Mouse (Mus musculus): ENCODE data around the gene Ndufc2. TPM values are rescaled to one million over a fixed set of nuclear protein-coding genes. Genes with fewer than 3 reads are reported as not detected.
A peak's percentile ranks its signal among the peaks of the same experiment; 100 is the strongest.
"Not testable (repeated sequence)": the region's sequence is repeated elsewhere in the genome, so short reads cannot be mapped to it uniquely, and the experiment has no call there.

Ndufc2 gene
- polyA plus RNA-seq, 1 experiment: 114 TPM

- 78% methylated on average over 8 of the region's 8 CpGs for WGBS
- DNase-seq (ENCODE audit: low read depth, low spot score): no peak
Measured at GRCm38 (mm10) chr7:97420958-97421651, 21.3 kb downstream of the Ndufc2 start.

GRCm38 (mm10) chr7:97423754-97424153 lies 24.0 kb downstream of the Ndufc2 start:
- no peak for DNase-seq (ENCODE audit: low read depth, low spot score)
- WGBS: 61% methylated on average over 5 of the region's 5 CpGs

- 9% methylated on average over 12 of the region's 12 CpGs for WGBS
Measured at GRCm38 (mm10) chr7:97424621-97425245, 24.9 kb downstream of the Ndufc2 start.

GRCm38 (mm10) chr7:97426566-97426965 lies 26.8 kb downstream of the Ndufc2 start:
- no peak for DNase-seq (ENCODE audit: low read depth, low spot score)
- WGBS: 45% methylated on average over 6 of the region's 6 CpGs

More at GRCm38 (mm10) chr7:97424621-97425245, 24.9 kb downstream of the Ndufc2 start:
- DNase-seq (ENCODE audit: low read depth, low spot score): no peak

- DNase-seq (ENCODE audit: low read depth, low spot score): no peak
- WGBS: 83% methylated on average over 6 of the region's 6 CpGs
Measured at GRCm38 (mm10) chr7:97427296-97427695, 27.5 kb downstream of the Ndufc2 start.

GRCm38 (mm10) chr7:97427778-97428420 lies 28.1 kb downstream of the Ndufc2 start:
- WGBS: 43% methylated on average over 5 of the region's 5 CpGs
- DNase-seq (ENCODE audit: low read depth, low spot score): no peak

GRCm38 (mm10) chr7:97429705-97430104 lies 29.9 kb downstream of the Ndufc2 start:
- no peak for DNase-seq (ENCODE audit: low read depth, low spot score)
- WGBS: 4% methylated on average over 5 of the region's 5 CpGs

GRCm38 (mm10) chr7:97433517-97433916 lies 33.7 kb downstream of the Ndufc2 start:
- not testable (repeated sequence) for DNase-seq (ENCODE audit: low read depth, low spot score)
- WGBS: 29% methylated on average over 3 of the region's 3 CpGs

GRCm38 (mm10) chr7:97434517-97434916 lies 34.7 kb downstream of the Ndufc2 start:
- DNase-seq (ENCODE audit: low read depth, low spot score): no peak
- 82% methylated on average over 10 of the region's 10 CpGs for WGBS

- DNase-seq (ENCODE audit: low read depth, low spot score): no peak
Measured at GRCm38 (mm10) chr7:97438986-97439385, 39.2 kb downstream of the Ndufc2 start.

GRCm38 (mm10) chr7:97446171-97446925 lies 46.5 kb downstream of the Ndufc2 start:
- WGBS: 7% methylated on average over 6 of the region's 6 CpGs
- DNase-seq (ENCODE audit: low read depth, low spot score): no peak

GRCm38 (mm10) chr7:97447050-97447531 lies 47.3 kb downstream of the Ndufc2 start:
- 16% methylated on average over 6 of the region's 6 CpGs for WGBS
- no peak for DNase-seq (ENCODE audit: low read depth, low spot score)

- DNase-seq (ENCODE audit: low read depth, low spot score): not testable (repeated sequence)
- 44% methylated on average over 2 of the region's 2 CpGs for WGBS
Measured at GRCm38 (mm10) chr7:97451023-97451422, 51.2 kb downstream of the Ndufc2 start, which contains the start of gene Kctd14. Gene Kctd14 (plus strand): TSS chr7:97451323.

- DNase-seq (ENCODE audit: low read depth, low spot score): no peak
- WGBS: 74% methylated on average over 6 of the region's 6 CpGs
Measured at GRCm38 (mm10) chr7:97452196-97452595, 52.4 kb downstream of the Ndufc2 start.

GRCm38 (mm10) chr7:97453141-97453921 lies 53.5 kb downstream of the Ndufc2 start:
- WGBS: 2% methylated on average over 27 of the region's 27 CpGs
- no peak for DNase-seq (ENCODE audit: low read depth, low spot score)

GRCm38 (mm10) chr7:97454795-97455194 lies 55.0 kb downstream of the Ndufc2 start:
- WGBS: 64% methylated on average over 10 of the region's 10 CpGs
- DNase-seq (ENCODE audit: low read depth, low spot score): peak; percentile 29

- no peak for DNase-seq (ENCODE audit: low read depth, low spot score)
- 76% methylated on average over 3 of the region's 3 CpGs for WGBS
Measured at GRCm38 (mm10) chr7:97455577-97455976, 55.8 kb downstream of the Ndufc2 start.

All from large intestine, adult 2 months (tissue).